Mouse (Mus musculus) ES-Bruce4 (cell line): ENCODE measurements around the gene Acot11.

Experiments
- CTCF ChIP-seq: IDR thresholded peaks from one replicate; pipeline ENCODE4 v1.8.1; 2011; ENCODE audit warnings: low read depth, low read length
- POLR2A ChIP-seq: IDR thresholded peaks from one replicate; pipeline ENCODE4 v1.8.1; 2011; ENCODE audit warnings: low read length; ENCODE audit not compliant: insufficient read depth

GRCm38 (mm10) chr4:106776998-106777397 lies 27.8 kb downstream of the Acot11 start:
- TF ChIP-seq CTCF (no peak), POLR2A (no peak)
